Mouse (Mus musculus) brain, embryonic 14.5 days (tissue): ENCODE measurements around the gene Arl10. TPM values are rescaled to one million over a fixed set of nuclear protein-coding genes. Genes with fewer than 3 reads are reported as not detected.

ENCODE experiments used
- DNase-seq: peaks from one replicate; pipeline ENCODE4 v3.0.0-alpha.2; 2011; ENCODE audit warnings: low read depth
- CTCF ChIP-seq: fragments of 200-500 bp; IDR thresholded peaks from 2 replicates; pipeline ENCODE4 v1.5.1; 2012; ENCODE audit warnings: inconsistent platforms, mild to moderate bottlenecking, moderate library complexity, borderline replicate concordance; ENCODE audit not compliant: insufficient read depth, insufficient read length; ENCODE audit errors: extremely low read depth
- POLR2A ChIP-seq: fragments of 200-500 bp; IDR thresholded peaks from 2 replicates; pipeline ENCODE4 v1.6.1; 2012; ENCODE audit warnings: mild to moderate bottlenecking, inconsistent platforms, borderline replicate concordance; ENCODE audit not compliant: poor library complexity, insufficient read depth, insufficient read length, severe bottlenecking; ENCODE audit errors: extremely low read depth
- polyA plus RNA-seq: library from polyadenylated mRNA; depleted of rRNA; stranded (reverse); fragments of >200 nt; gene quantifications from 2 replicates; pipeline ENCODE4 v1.2.3, GENCODE M21; 2012

The Arl10 gene
- polyA plus RNA-seq, 1 experiment = 95.5 TPM

GRCm38 (mm10) chr13:54565594-54566345 lies 9.0 kb upstream of the Arl10 start:
- TF ChIP-seq POLR2A (no peak), CTCF (peak; percentile 56)
- DNase-seq = peak; percentile 68

GRCm38 (mm10) chr13:54568380-54568779 lies 6.4 kb upstream of the Arl10 start:
- TF ChIP-seq CTCF = no peak
- no peak for TF ChIP-seq POLR2A
- DNase-seq = no peak

- TF ChIP-seq CTCF (no peak), POLR2A (no peak)
- DNase-seq = no peak
These were observed 5.5 kb upstream of the Arl10 start for GRCm38 (mm10) chr13:54569282-54569681.

GRCm38 (mm10) chr13:54570736-54571135 lies 4.1 kb upstream of the Arl10 start:
- DNase-seq = no peak
- TF ChIP-seq CTCF (no peak), POLR2A (no peak)

- no peak for TF ChIP-seq POLR2A
- no peak for TF ChIP-seq CTCF
- DNase-seq = peak; percentile 72
These were observed 3.2 kb upstream of the Arl10 start for GRCm38 (mm10) chr13:54571637-54572036.

- TF ChIP-seq POLR2A (no peak), CTCF (no peak)
- no peak for DNase-seq
These were observed 2.2 kb upstream of the Arl10 start for GRCm38 (mm10) chr13:54572621-54573020.

- peak; percentile 22 for DNase-seq
These were observed 674 bp downstream of the Arl10 start for GRCm38 (mm10) chr13:54575489-54575888.

GRCm38 (mm10) chr13:54577652-54578507 lies 3.1 kb downstream of the Arl10 start:
- TF ChIP-seq CTCF (no peak), POLR2A (no peak)
- DNase-seq = peak; percentile 19

More at GRCm38 (mm10) chr13:54575489-54575888, 674 bp downstream of the Arl10 start:
- TF ChIP-seq CTCF = no peak
- TF ChIP-seq POLR2A = no peak

- DNase-seq = no peak
- no peak for TF ChIP-seq CTCF
- no peak for TF ChIP-seq POLR2A
These were observed 6.6 kb downstream of the Arl10 start for GRCm38 (mm10) chr13:54581385-54581784.

GRCm38 (mm10) chr13:54582126-54582525 lies 7.3 kb downstream of the Arl10 start:
- TF ChIP-seq CTCF (no peak), POLR2A (no peak)
- peak; percentile 59 for DNase-seq

GRCm38 (mm10) chr13:54582860-54583259 lies 8.0 kb downstream of the Arl10 start:
- no peak for DNase-seq
- TF ChIP-seq CTCF (no peak), POLR2A (no peak)
